Mouse (Mus musculus) heart, embryonic 14.5 days (tissue): ENCODE data around the gene Spint1. TPM values are rescaled to one million over a fixed set of nuclear protein-coding genes. Genes with fewer than 3 reads are reported as not detected.
A peak's percentile ranks its signal among the peaks of the same experiment; 100 is the strongest.

Experiments
- ATAC-seq: fragments of 200-750 bp; cut with Nextera tagmentation; 2 replicates; pipeline ENCODE4 v1.8.0; 2017; ENCODE audit warnings: low read depth, moderate TSS enrichment; ENCODE audit not compliant: insufficient number of reproducible peaks, insufficient read depth, low FRiP score
- H3K27ac ChIP-seq, 2 experiments: fragments of 200-500 bp in 1 of 2; fragments of 300-500 bp in 1 of 2; sonication (generic) in 1 of 2; replicated peaks in 1 of 2; 2 replicates each; pipeline ENCODE4 v1.5.1; 2012 to 2014; ENCODE audit warnings: low read depth in 2 of 2, low read length in 2 of 2, control low read depth in 1 of 2, mild to moderate bottlenecking in 1 of 2, mixed read lengths in 1 of 2; ENCODE audit not compliant: control insufficient read depth in 1 of 2, insufficient read depth in 1 of 2
- H3K27me3 ChIP-seq: fragments of 300-500 bp; sonication (generic); 2 replicates; pipeline ENCODE4 v1.6.1; 2014; ENCODE audit warnings: mild to moderate bottlenecking, low read length, control low read depth; ENCODE audit not compliant: control insufficient read depth, insufficient read depth
- H3K36me3 ChIP-seq: fragments of 300-500 bp; sonication (generic); 2 replicates; pipeline ENCODE4 v1.6.1; 2014; ENCODE audit warnings: mild to moderate bottlenecking, control low read depth, low read length, mixed read lengths; ENCODE audit not compliant: control insufficient read depth, insufficient read depth
- H3K4me1 ChIP-seq, 2 experiments: fragments of 200-500 bp in 1 of 2; fragments of 300-500 bp in 1 of 2; sonication (generic) in 1 of 2; 2 replicates each; pipeline ENCODE4 v1.6.1; 2012 to 2014; ENCODE audit warnings: low read length in 2 of 2, control low read depth in 1 of 2, mixed read lengths in 1 of 2; ENCODE audit not compliant: control insufficient read depth in 2 of 2, insufficient read depth in 2 of 2
- H3K4me2 ChIP-seq: fragments of 300-500 bp; sonication (generic); 2 replicates; pipeline ENCODE4 v1.6.1; 2014; ENCODE audit warnings: mild to moderate bottlenecking, low read length
- H3K4me3 ChIP-seq, 2 experiments: fragments of 200-500 bp in 1 of 2; fragments of 300-500 bp in 1 of 2; sonication (generic) in 1 of 2; 2 replicates each; pipeline ENCODE4 v1.5.1; 2012 to 2014; ENCODE audit warnings: low read length in 2 of 2, mild to moderate bottlenecking in 2 of 2, control low read depth in 1 of 2, low read depth in 1 of 2, moderate library complexity in 1 of 2; ENCODE audit not compliant: control insufficient read depth in 1 of 2, insufficient read depth in 1 of 2
- H3K9ac ChIP-seq: fragments of 300-500 bp; sonication (generic); 2 replicates; pipeline ENCODE4 v1.6.1; 2014; ENCODE audit warnings: mild to moderate bottlenecking, low read length
- H3K9me3 ChIP-seq: fragments of 300-500 bp; sonication (generic); 2 replicates; pipeline ENCODE4 v1.6.1; 2016; ENCODE audit warnings: low read length, control low read depth; ENCODE audit not compliant: control insufficient read depth
- WGBS: fragments of 180-500 bp; shearing (Covaris S2); extraction: QIAGEN DNeasy Blood & Tissue Kit; methylation state at CpG from one replicate; pipeline ENCODE4 v1.1.7; 2014; 5-methylcytosine and 5-hydroxymethylcytosine counted together
- polyA plus RNA-seq: library from polyadenylated mRNA; unstranded; fragments of >200 nt; fragmentation: Nextera tagmentation; extraction: Ambion mirVana; gene quantifications from 2 replicates; pipeline ENCODE4 v1.2.1, GENCODE M21; 2014

The Spint1 gene
- polyA plus RNA-seq, 1 experiment from 2014 or later, result 0.38 TPM

GRCm38 (mm10) chr2:119287372-119287771 lies 50.2 kb downstream of the Spint1 start:
- Histone ChIP-seq H3K9me3 (no peaks in the 10 kb centered on the region), H3K4me3 (no peak overlapping the region), H3K27me3 (no peaks in the 10 kb centered on the region), H3K4me2 (no peak overlapping the region), H3K4me1 (peaks cover 0 to 11% of the 10 kb centered on the region in 2 experiments; a peak in 2 of 4 replicates), H3K27ac (no peak overlapping the region), H3K9ac (0 out of 2 replicates have a peak overlapping the region, but pooled peaks have one; percentile 73), H3K36me3 (peaks cover 24% of the 10 kb centered on the region)
- ATAC-seq, result no peak
- 87% methylated on average over 5 of the region's 5 CpGs for WGBS

- H3K36me3 ChIP-seq, result peaks cover 34% of the 10 kb centered on the region
- peak; percentile 85 for ATAC-seq
- no peaks in the 10 kb centered on the region for H3K9me3 ChIP-seq
- WGBS, result under 1% methylated on average over 31 of the region's 31 CpGs
- H3K27ac ChIP-seq, result peak within 1 kb of the TSS in 1 of 2 experiments; percentile 50; a peak in 1 of 4 replicates
- peak within 1 kb of the TSS; percentile 86 for H3K9ac ChIP-seq
- H3K27me3 ChIP-seq, result no peaks in the 10 kb centered on the region
- H3K4me3 ChIP-seq, result peak within 1 kb of the TSS; percentile 56 to 67
- peak within 1 kb of the TSS; percentile 92 for H3K4me2 ChIP-seq
- H3K4me1 ChIP-seq, result peaks cover 0 to 11% of the 10 kb centered on the region in 2 experiments; a peak in 2 of 4 replicates
Observed at GRCm38 (mm10) chr2:119288270-119288882, 51.2 kb downstream of the Spint1 start, which contains the start of gene Vps18. Gene Vps18 (plus strand): TSS chr2:119288740.

DNA sequence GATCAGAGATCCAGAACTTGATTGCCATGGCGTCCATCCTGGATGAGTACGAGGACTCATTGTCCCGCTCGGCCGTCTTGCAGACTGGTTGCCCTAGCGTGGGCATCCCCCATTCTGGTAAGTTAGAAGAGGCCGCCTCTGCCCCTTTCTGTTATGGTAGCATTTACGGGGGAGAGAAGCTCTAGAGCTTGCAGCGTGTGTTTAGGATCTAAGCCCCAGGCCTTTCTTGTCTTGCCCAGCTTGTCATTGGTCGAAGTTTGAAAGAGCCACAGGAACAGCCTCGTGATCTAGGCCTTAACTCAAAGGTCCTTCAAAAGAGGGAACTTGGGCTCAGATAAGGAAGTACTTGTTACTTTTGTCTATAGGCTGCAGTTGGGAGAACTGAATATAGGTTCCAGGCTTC lies 51.9 kb downstream of the Spint1 start:
- ATAC-seq, result 0 out of 2 replicates have a peak, but pooled peaks have one; percentile 6
- 1% methylated on average over 11 of the region's 11 CpGs for WGBS

GRCm38 (mm10) chr2:119292281-119292680 lies 55.1 kb downstream of the Spint1 start:
- Histone ChIP-seq H3K27me3 (no peaks in the 10 kb centered on the region), H3K4me3 (no peak overlapping the region), H3K9ac (no peak overlapping the region), H3K4me1 (peaks cover 0 to 11% of the 10 kb centered on the region in 2 experiments; a peak in 2 of 4 replicates), H3K4me2 (no peak overlapping the region), H3K9me3 (no peaks in the 10 kb centered on the region), H3K36me3 (peaks cover 70% of the 10 kb centered on the region), H3K27ac (no peak overlapping the region)
- WGBS, result 90% methylated on average over 5 of the region's 5 CpGs
- ATAC-seq, result no peak

More for the DNA sequence above, 51.9 kb downstream of the Spint1 start:
- Histone ChIP-seq H3K36me3 (peaks cover 41% of the 10 kb centered on the region), H3K9me3 (no peaks in the 10 kb centered on the region), H3K4me3 (peak overlapping the region; percentile 56 to 67), H3K27me3 (no peaks in the 10 kb centered on the region), H3K27ac (peak overlapping the region in 1 of 2 experiments; percentile 50; a peak in 1 of 4 replicates), H3K4me1 (peaks cover 0 to 11% of the 10 kb centered on the region in 2 experiments; a peak in 2 of 4 replicates), H3K9ac (peak overlapping the region; percentile 86), H3K4me2 (peak overlapping the region; percentile 92)

DNA sequence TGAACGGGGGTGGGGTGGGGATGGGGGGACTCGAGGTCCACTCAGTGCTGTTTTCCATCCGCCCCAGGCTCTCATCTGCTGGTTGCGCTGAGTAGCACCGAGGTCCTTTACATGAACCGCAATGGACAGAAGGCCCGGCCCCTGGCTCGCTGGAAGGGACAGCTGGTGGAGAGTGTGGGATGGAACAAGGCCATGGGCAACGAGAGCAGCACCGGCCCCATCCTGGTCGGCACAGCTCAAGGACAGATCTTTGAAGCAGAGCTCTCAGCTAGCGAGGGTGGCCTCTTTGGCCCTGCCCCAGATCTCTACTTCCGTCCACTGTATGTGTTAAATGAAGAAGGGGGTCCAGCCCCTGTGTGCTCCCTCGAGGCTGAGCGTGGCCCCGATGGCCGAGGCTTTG lies 55.7 kb downstream of the Spint1 start:
- H3K9ac ChIP-seq, result no peak overlapping the region
- no peak overlapping the region for H3K4me3 ChIP-seq
- ATAC-seq, result no peak
- no peaks in the 10 kb centered on the region for H3K9me3 ChIP-seq
- no peaks in the 10 kb centered on the region for H3K27me3 ChIP-seq
- H3K36me3 ChIP-seq, result peaks cover 75% of the 10 kb centered on the region
- H3K4me2 ChIP-seq, result no peak overlapping the region
- no peak overlapping the region for H3K27ac ChIP-seq
- 88% methylated on average over 17 of the region's 17 CpGs for WGBS
- H3K4me1 ChIP-seq, result peaks cover 0 to 11% of the 10 kb centered on the region in 2 experiments; a peak in 2 of 4 replicates

DNA sequence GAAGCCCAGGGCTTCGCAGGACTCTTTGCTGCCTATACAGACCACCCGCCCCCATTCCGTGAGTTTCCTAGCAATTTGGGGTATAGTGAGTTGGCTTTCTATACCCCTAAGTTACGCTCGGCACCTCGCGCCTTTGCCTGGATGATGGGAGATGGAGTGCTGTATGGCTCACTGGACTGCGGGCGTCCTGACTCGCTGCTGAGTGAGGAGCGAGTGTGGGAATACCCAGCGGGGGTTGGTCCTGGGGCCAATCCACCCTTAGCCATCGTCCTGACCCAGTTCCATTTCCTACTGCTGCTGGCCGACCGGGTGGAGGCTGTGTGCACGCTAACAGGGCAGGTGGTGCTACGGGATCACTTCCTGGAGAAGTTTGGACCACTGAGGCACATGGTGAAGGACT lies 56.1 kb downstream of the Spint1 start:
- Histone ChIP-seq H3K9ac (no peak overlapping the region), H3K4me3 (no peak overlapping the region), H3K9me3 (no peaks in the 10 kb centered on the region), H3K27me3 (no peaks in the 10 kb centered on the region), H3K36me3 (peaks cover 80% of the 10 kb centered on the region), H3K4me2 (no peak overlapping the region), H3K27ac (no peak overlapping the region), H3K4me1 (peaks cover 0 to 11% of the 10 kb centered on the region in 2 experiments; a peak in 2 of 4 replicates)
- ATAC-seq, result no peak
- WGBS, result 93% methylated on average over 17 of the region's 17 CpGs

- WGBS, result 89% methylated on average over 34 of the region's 34 CpGs
- Histone ChIP-seq H3K4me2 (no peak overlapping the region), H3K9me3 (no peaks in the 10 kb centered on the region), H3K36me3 (peaks cover 86% of the 10 kb centered on the region), H3K9ac (no peak overlapping the region), H3K27ac (no peak overlapping the region), H3K4me1 (peaks cover 0 to 11% of the 10 kb centered on the region in 2 experiments; a peak in 2 of 4 replicates), H3K4me3 (no peak overlapping the region), H3K27me3 (no peaks in the 10 kb centered on the region)
- ATAC-seq, result no peak
Observed at GRCm38 (mm10) chr2:119293776-119294390, 56.7 kb downstream of the Spint1 start.
